Mouse (Mus musculus) forebrain, embryonic 13.5 days (tissue): ENCODE measurements around the gene Unc45a. TPM values are rescaled to one million over a fixed set of nuclear protein-coding genes. Genes with fewer than 3 reads are reported as not detected.
"Not testable (repeated sequence)": the region's sequence is repeated elsewhere in the genome, so short reads cannot be mapped to it uniquely, and the experiment has no call there.

Experiments used
- ATAC-seq: fragments of 200-750 bp; cut with Nextera tagmentation; 2 replicates; pipeline ENCODE4 v1.8.0; 2017
- H3K27ac ChIP-seq: fragments of 300-500 bp; sonication (generic); 2 replicates; pipeline ENCODE4 v1.5.1; 2015; ENCODE audit warnings: inconsistent platforms, mild to moderate bottlenecking, moderate library complexity
- H3K27me3 ChIP-seq: fragments of 300-500 bp; sonication (generic); 2 replicates; pipeline ENCODE4 v1.6.1; 2015; ENCODE audit warnings: mild to moderate bottlenecking, inconsistent platforms
- H3K36me3 ChIP-seq: fragments of 300-500 bp; sonication (generic); 2 replicates; pipeline ENCODE4 v1.6.1; 2015; ENCODE audit warnings: mild to moderate bottlenecking, inconsistent platforms; ENCODE audit not compliant: poor library complexity, severe bottlenecking
- H3K4me1 ChIP-seq: fragments of 300-500 bp; sonication (generic); 2 replicates; pipeline ENCODE4 v1.6.1; 2015; ENCODE audit warnings: inconsistent platforms
- H3K4me2 ChIP-seq: fragments of 300-500 bp; sonication (generic); 2 replicates; pipeline ENCODE4 v1.6.1; 2015; ENCODE audit warnings: inconsistent platforms, mild to moderate bottlenecking, moderate library complexity
- H3K4me3 ChIP-seq: fragments of 300-500 bp; sonication (generic); 2 replicates; pipeline ENCODE4 v1.5.1; 2015; ENCODE audit warnings: mild to moderate bottlenecking, inconsistent platforms
- H3K9ac ChIP-seq: fragments of 300-500 bp; sonication (generic); 2 replicates; pipeline ENCODE4 v1.6.1; 2015; ENCODE audit warnings: mild to moderate bottlenecking, inconsistent platforms
- H3K9me3 ChIP-seq: fragments of 300-500 bp; sonication (generic); replicated peaks from 2 replicates; pipeline ENCODE4 v1.6.1; 2016; ENCODE audit warnings: inconsistent platforms
- WGBS: fragments of 180-500 bp; shearing (Covaris S2); methylation state at CpG from one replicate; pipeline ENCODE4 v1.1.7; 2015; 5-methylcytosine and 5-hydroxymethylcytosine counted together
- polyA plus RNA-seq: library from polyadenylated mRNA; unstranded; fragments of >200 nt; fragmentation: Nextera tagmentation; extraction: Ambion mirVana; gene quantifications from 2 replicates; pipeline ENCODE4 v1.2.1, GENCODE M21; 2015

Unc45a gene
- polyA plus RNA-seq, 1 experiment from 2014 or later = 40.8 TPM

DNA sequence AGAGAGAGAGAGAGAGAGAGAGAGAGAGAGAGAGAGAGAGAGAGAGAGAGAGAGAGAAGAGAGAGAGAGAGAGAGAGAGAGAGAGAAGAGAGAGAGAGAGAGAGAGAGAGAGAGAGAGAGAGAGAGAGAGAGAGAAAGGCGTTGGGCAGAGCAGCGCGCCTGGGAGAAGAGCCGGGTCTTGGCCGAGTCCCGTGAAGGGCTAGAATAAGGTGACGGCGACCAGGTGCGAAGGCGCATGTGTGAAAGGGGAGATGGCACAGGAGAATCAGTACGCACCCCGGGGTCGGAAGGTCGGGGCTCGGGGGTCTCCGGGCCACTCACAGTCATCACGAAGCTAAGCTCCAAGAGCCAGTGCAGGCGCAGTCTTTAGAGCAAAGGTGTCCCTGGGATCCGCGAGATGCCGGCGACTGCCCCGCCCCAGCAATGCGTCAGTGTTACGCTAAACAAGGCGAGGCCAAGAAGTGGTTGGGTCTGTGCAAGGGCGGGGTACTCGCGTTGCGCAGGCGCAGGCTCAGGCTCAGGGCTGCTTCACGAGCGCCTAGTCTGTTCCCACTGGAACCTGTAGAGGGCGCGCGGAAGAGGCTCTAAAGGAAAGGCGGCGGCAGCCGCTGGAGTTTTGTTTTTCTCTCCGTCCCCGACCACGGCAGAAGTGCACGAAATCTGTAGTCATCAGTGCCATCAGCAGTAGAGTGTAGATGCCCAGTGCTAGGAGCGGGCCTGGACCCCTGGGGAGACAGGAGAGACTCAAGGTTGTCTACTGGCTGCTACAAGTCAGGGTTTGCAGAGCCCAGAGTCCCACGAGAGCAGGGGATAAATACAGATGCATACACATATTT is 794 bp downstream of the Unc45a start:
- Histone ChIP-seq H3K4me2 (peak overlapping the region; percentile 90), H3K27ac (peak overlapping the region; percentile 88), H3K9ac (peak overlapping the region; percentile 87), H3K27me3 (no peaks in the 10 kb centered on the region), H3K9me3 (no peaks in the 10 kb centered on the region), H3K4me3 (peak overlapping the region; percentile 61), H3K36me3 (peaks cover 24% of the 10 kb centered on the region), H3K4me1 (peaks cover 50% of the 10 kb centered on the region)
- under 1% methylated on average over 45 of the region's 45 CpGs for WGBS
- ATAC-seq = peak; percentile 98

DNA sequence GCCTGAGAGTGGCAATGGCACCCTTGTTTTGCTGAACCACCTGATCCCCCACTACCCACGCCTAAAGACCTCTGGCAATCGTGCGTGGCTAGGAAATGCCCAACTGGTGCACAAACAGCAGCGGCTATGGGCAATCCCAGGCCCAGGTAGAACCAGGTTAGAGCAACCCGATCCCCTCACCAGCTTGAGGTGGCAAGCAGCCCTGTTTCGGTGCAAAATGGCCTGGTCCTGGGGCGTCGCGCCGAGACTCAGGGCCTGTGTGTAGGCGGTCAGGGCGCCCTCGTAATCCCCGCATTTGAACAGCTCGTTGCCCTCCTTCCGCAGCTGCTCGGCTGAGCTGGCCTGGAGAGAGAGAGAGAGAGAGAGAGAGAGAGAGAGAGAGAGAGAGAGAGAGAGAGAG is 1.4 kb downstream of the Unc45a start:
- no peak for ATAC-seq
- H3K27me3 ChIP-seq = no peaks in the 10 kb centered on the region
- peak overlapping the region; percentile 61 for H3K4me3 ChIP-seq
- H3K4me2 ChIP-seq = peak overlapping the region; percentile 90
- peaks cover 50% of the 10 kb centered on the region for H3K4me1 ChIP-seq
- no peaks in the 10 kb centered on the region for H3K9me3 ChIP-seq
- 7% methylated on average over 17 of the region's 17 CpGs for WGBS
- H3K27ac ChIP-seq = peak overlapping the region; percentile 40; the same call in 1 of the 2 replicates
- H3K36me3 ChIP-seq = peaks cover 30% of the 10 kb centered on the region
- peak overlapping the region; percentile 87 for H3K9ac ChIP-seq

DNA sequence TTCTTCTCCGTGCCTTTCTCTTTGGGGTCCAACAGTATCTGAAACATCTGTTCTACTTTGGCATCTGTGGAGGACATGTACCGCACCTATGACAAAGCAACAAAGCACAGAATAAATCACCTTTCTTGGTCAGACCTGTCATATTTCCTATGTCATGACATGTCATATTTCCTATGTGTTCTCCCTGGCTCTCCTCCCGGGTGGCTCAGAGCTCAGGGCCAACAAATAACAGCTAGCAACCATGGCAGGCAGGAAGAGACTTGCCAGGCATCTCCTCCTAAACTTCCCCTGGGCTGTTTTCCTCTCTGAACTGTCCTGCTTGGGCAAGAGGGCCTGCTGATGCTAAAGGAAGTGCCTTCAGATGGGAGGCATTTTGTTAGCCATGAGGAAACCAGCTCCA is 3.9 kb downstream of the Unc45a start:
- Histone ChIP-seq H3K27ac (no peak overlapping the region), H3K4me2 (no peak overlapping the region), H3K9me3 (no peaks in the 10 kb centered on the region), H3K4me3 (no peak overlapping the region), H3K27me3 (no peaks in the 10 kb centered on the region), H3K36me3 (peaks cover 54% of the 10 kb centered on the region), H3K4me1 (peaks cover 35% of the 10 kb centered on the region), H3K9ac (no peak overlapping the region)
- WGBS = 95% methylated on average over 3 of the region's 3 CpGs
- ATAC-seq = no peak

GRCm38 (mm10) chr7:80334848-80335247 is 6.0 kb downstream of the Unc45a start:
- Histone ChIP-seq H3K9me3 (no peaks in the 10 kb centered on the region), H3K27ac (no peak overlapping the region), H3K27me3 (no peaks in the 10 kb centered on the region), H3K4me1 (peaks cover 20% of the 10 kb centered on the region), H3K36me3 (peaks cover 75% of the 10 kb centered on the region), H3K9ac (no peak overlapping the region), H3K4me3 (no peak overlapping the region), H3K4me2 (no peak overlapping the region)
- no peak for ATAC-seq
- 93% methylated on average over 4 of the region's 4 CpGs for WGBS

- ATAC-seq = no peak
- H3K4me1 ChIP-seq = no peaks in the 10 kb centered on the region
- H3K4me3 ChIP-seq = no peak overlapping the region
- H3K27ac ChIP-seq = no peak overlapping the region
- H3K9me3 ChIP-seq = no peaks in the 10 kb centered on the region
- H3K4me2 ChIP-seq = no peak overlapping the region
- no peak overlapping the region for H3K9ac ChIP-seq
- H3K27me3 ChIP-seq = no peaks in the 10 kb centered on the region
- WGBS = 97% methylated on average over 19 of the region's 19 CpGs
- H3K36me3 ChIP-seq = peaks cover 100% of the 10 kb centered on the region
These were observed 9.4 kb downstream of the Unc45a start for GRCm38 (mm10) chr7:80331433-80331832.

- H3K4me1 ChIP-seq = 0 out of 2 replicates have a peak, but pooled peaks cover under 1% of the 10 kb centered on the region
- H3K9ac ChIP-seq = no peak overlapping the region
- WGBS = 93% methylated on average over 8 of the region's 8 CpGs
- H3K36me3 ChIP-seq = peaks cover 100% of the 10 kb centered on the region
- H3K9me3 ChIP-seq = no peaks in the 10 kb centered on the region
- no peak for ATAC-seq
- no peak overlapping the region for H3K4me2 ChIP-seq
- no peaks in the 10 kb centered on the region for H3K27me3 ChIP-seq
- no peak overlapping the region for H3K4me3 ChIP-seq
- H3K27ac ChIP-seq = no peak overlapping the region
These were observed 10.5 kb downstream of the Unc45a start for GRCm38 (mm10) chr7:80330278-80330677.

DNA sequence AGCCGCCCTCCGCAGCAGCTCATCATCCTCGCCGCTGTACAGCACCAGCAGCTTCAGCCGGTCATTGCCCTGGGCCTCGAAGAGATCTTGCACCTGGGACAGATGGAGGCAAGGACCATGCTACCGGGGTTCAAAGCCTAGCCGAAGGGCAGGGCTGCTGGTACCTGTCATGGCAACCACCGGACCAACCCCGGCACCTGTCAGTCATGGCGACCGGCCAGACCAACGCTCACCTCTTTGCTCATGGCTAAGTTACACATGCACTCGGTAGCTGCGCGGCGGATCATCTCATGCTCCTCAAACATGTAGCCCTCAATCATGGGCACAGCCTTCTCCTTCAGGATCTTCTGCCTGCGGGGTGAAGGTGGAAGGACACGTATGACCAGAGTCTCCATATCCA is 14.7 kb downstream of the Unc45a start:
- 97% methylated on average over 19 of the region's 19 CpGs for WGBS
- peaks cover 63% of the 10 kb centered on the region for H3K36me3 ChIP-seq
- no peak overlapping the region for H3K9ac ChIP-seq
- H3K4me2 ChIP-seq = no peak overlapping the region
- H3K27ac ChIP-seq = no peak overlapping the region
- no peak for ATAC-seq
- H3K4me1 ChIP-seq = peaks cover 24% of the 10 kb centered on the region
- H3K9me3 ChIP-seq = no peaks in the 10 kb centered on the region
- H3K27me3 ChIP-seq = no peaks in the 10 kb centered on the region
- no peak overlapping the region for H3K4me3 ChIP-seq

- Histone ChIP-seq H3K4me2 (no peak overlapping the region), H3K27me3 (no peaks in the 10 kb centered on the region), H3K4me3 (no peak overlapping the region), H3K27ac (peak overlapping the region; percentile 19; the same call in 1 of the 2 replicates), H3K9me3 (no peaks in the 10 kb centered on the region), H3K4me1 (peaks cover 24% of the 10 kb centered on the region), H3K36me3 (peaks cover 63% of the 10 kb centered on the region), H3K9ac (no peak overlapping the region)
- 98% methylated on average over 16 of the region's 16 CpGs for WGBS
- no peak for ATAC-seq
These were observed 15.4 kb downstream of the Unc45a start for GRCm38 (mm10) chr7:80325292-80325868.

DNA sequence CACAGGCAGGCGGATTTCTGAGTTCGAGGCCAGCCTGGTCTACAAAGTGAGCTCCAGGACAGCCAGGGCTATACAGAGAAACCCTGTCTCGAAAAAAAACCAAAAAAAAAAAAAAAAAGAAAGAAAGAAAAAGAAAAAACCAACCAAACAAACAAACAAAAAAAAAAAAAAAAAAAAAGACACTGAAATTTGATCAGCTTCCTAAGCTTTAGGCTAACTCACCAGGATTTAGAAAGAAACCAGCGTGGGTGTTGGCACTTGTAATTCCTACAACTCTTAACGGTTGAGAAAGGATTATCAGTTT is 16.0 kb downstream of the Unc45a start:
- H3K27ac ChIP-seq = peak overlapping the region; percentile 84
- not testable (repeated sequence) for H3K9me3 ChIP-seq, H3K27me3 ChIP-seq, H3K4me3 ChIP-seq, H3K9ac ChIP-seq, ATAC-seq
- WGBS = 55% methylated on average over 5 of the region's 5 CpGs
- H3K4me1 ChIP-seq = peaks cover 24% of the 10 kb centered on the region
- H3K36me3 ChIP-seq = peaks cover 63% of the 10 kb centered on the region
- peak overlapping the region; percentile 70 for H3K4me2 ChIP-seq

- H3K27ac ChIP-seq = peak within 1 kb of the TSS; percentile 84
- ATAC-seq = peak; percentile 100
- H3K9me3 ChIP-seq = no peaks in the 10 kb centered on the region
- peak within 1 kb of the TSS; percentile 78 for H3K9ac ChIP-seq
- peaks cover 63% of the 10 kb centered on the region for H3K36me3 ChIP-seq
- peak within 1 kb of the TSS; percentile 70 for H3K4me2 ChIP-seq
- H3K4me1 ChIP-seq = peaks cover 24% of the 10 kb centered on the region
- WGBS = under 1% methylated on average over 37 of the region's 38 CpGs
- H3K4me3 ChIP-seq = peak within 1 kb of the TSS; percentile 64
- no peaks in the 10 kb centered on the region for H3K27me3 ChIP-seq
These were observed 16.6 kb downstream of the Unc45a start, which contains the start of gene Rccd1 for GRCm38 (mm10) chr7:80324043-80324815. Rccd1 (minus strand) TSS chr7:80324454.

- WGBS = 17% methylated on average over 8 of the region's 8 CpGs
- Histone ChIP-seq H3K27ac (peak overlapping the region; percentile 84; the same call in 1 of the 2 replicates), H3K27me3 (no peaks in the 10 kb centered on the region), H3K36me3 (peaks cover 63% of the 10 kb centered on the region), H3K4me1 (peaks cover 24% of the 10 kb centered on the region), H3K4me2 (peak overlapping the region; percentile 70), H3K4me3 (peak overlapping the region; percentile 64), H3K9ac (peak overlapping the region; percentile 78), H3K9me3 (no peaks in the 10 kb centered on the region)
- no peak for ATAC-seq
These were observed 17.5 kb downstream of the Unc45a start for GRCm38 (mm10) chr7:80323336-80323735.
